Mouse (Mus musculus) forebrain, embryonic 11.5 days (tissue): ENCODE data around the gene Gja1. TPM values are rescaled to one million over a fixed set of nuclear protein-coding genes. Genes with fewer than 3 reads are reported as not detected.
A peak's percentile ranks its signal among the peaks of the same experiment; 100 is the strongest.

Source experiments
- ATAC-seq: fragments of 200-750 bp; cut with Nextera tagmentation; replicated peaks from 2 replicates; pipeline ENCODE4 v1.8.0; 2017; ENCODE audit warnings: moderate TSS enrichment; ENCODE audit not compliant: low FRiP score
- DNase-seq: peaks from one replicate; pipeline ENCODE4 v3.0.0-alpha.2; 2017; ENCODE audit warnings: low spot score
- H3K27ac ChIP-seq: fragments of 300-500 bp; sonication (generic); 2 replicates; pipeline ENCODE4 v1.5.1; 2014; ENCODE audit warnings: low read depth, low read length
- H3K27me3 ChIP-seq: fragments of 300-500 bp; sonication (generic); 2 replicates; pipeline ENCODE4 v1.6.1; 2014; ENCODE audit warnings: mild to moderate bottlenecking, low read length, mixed read lengths; ENCODE audit not compliant: control insufficient read depth, insufficient read depth
- H3K36me3 ChIP-seq: fragments of 300-500 bp; sonication (generic); 2 replicates; pipeline ENCODE4 v1.6.1; 2014; ENCODE audit warnings: mild to moderate bottlenecking, low read length, moderate library complexity, mixed read lengths; ENCODE audit not compliant: control insufficient read depth, insufficient read depth
- H3K4me1 ChIP-seq: fragments of 300-500 bp; sonication (generic); replicated peaks from 2 replicates; pipeline ENCODE4 v1.6.1; 2014; ENCODE audit warnings: low read length, mixed read lengths; ENCODE audit not compliant: control insufficient read depth, insufficient read depth
- H3K4me2 ChIP-seq: fragments of 300-500 bp; sonication (generic); 2 replicates; pipeline ENCODE4 v1.6.1; 2014; ENCODE audit warnings: low read depth, mild to moderate bottlenecking, low read length, moderate library complexity, mixed read lengths; ENCODE audit not compliant: severe bottlenecking
- H3K4me3 ChIP-seq: fragments of 300-500 bp; sonication (generic); 2 replicates; pipeline ENCODE4 v1.5.1; 2014; ENCODE audit warnings: low read depth, low read length
- H3K9ac ChIP-seq: fragments of 300-500 bp; sonication (generic); 2 replicates; pipeline ENCODE4 v1.6.1; 2014; ENCODE audit warnings: low read length
- H3K9me3 ChIP-seq: fragments of 300-500 bp; sonication (generic); 2 replicates; pipeline ENCODE4 v1.6.1; 2016; ENCODE audit warnings: low read length, mixed read lengths; ENCODE audit not compliant: control insufficient read depth
- WGBS: fragments of 180-500 bp; shearing (Covaris S2); extraction: QIAGEN DNeasy Blood & Tissue Kit; methylation state at CpG from one replicate; pipeline ENCODE4 v1.1.7; 2014; 5-methylcytosine and 5-hydroxymethylcytosine counted together
- polyA plus RNA-seq: library from polyadenylated mRNA; unstranded; fragments of >200 nt; fragmentation: Nextera tagmentation; extraction: Ambion mirVana; gene quantifications from 2 replicates; pipeline ENCODE4 v1.2.1, GENCODE M21; 2014

Gene Gja1
- 150 and 166 TPM in 2 replicates for polyA plus RNA-seq

GRCm38 (mm10) chr10:56377097-56377965 lies at the start of gene Gja1:
Gene Gja1, plus strand, starts transcription at chr10:56377330.
- no peaks in the 10 kb centered on the region for H3K9me3 ChIP-seq
- H3K4me2 ChIP-seq, result peak within 1 kb of the TSS; percentile 70
- ATAC-seq, result peak; percentile 67
- WGBS, result under 1% methylated on average over 23 of the region's 23 CpGs
- no peaks in the 10 kb centered on the region for H3K36me3 ChIP-seq
- peak within 1 kb of the TSS; percentile 51 for H3K27ac ChIP-seq
- DNase-seq, result peak; percentile 78
- H3K27me3 ChIP-seq, result no peaks in the 10 kb centered on the region
- H3K4me3 ChIP-seq, result peak within 1 kb of the TSS; percentile 44
- H3K9ac ChIP-seq, result peak within 1 kb of the TSS; percentile 73
- H3K4me1 ChIP-seq, result peaks cover 1% of the 10 kb centered on the region; the same call in 1 of the 2 replicates

DNA sequence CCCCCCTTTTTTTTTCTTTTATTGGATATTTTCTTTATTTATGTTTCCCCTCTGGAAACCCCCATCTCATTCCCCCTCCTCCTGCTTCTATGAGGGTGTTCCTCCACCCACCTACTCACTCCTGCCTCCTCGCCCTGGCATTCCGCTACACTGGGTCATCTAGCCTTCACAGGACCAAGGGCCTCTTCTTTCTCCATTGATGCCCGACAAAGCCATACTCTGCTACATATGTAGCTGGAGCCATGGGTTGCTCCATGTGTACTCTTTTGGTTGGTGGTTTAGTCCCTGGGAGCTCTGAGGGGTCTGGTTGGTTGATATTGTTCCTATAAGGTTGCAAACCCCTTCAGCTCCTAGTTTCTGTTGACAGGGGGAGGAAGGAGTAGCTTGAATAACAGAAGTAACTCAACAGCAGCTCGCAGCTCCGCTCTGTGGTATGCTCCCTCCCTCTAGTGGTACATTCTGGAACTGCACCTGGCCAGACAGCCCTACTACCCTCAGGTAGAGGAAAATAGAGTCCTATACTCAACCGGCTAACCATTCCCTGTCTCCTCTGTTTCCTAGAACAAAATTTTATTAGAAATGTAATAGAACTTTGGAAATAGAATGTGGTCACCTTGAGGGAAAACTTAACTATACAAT lies 38.2 kb upstream of the Gja1 start:
- DNase-seq (peak; percentile 86), ATAC-seq (peak; percentile 92)
- no peaks in the 10 kb centered on the region for H3K36me3 ChIP-seq
- no peak overlapping the region for H3K9ac ChIP-seq
- H3K27me3 ChIP-seq, result no peaks in the 10 kb centered on the region
- no peaks in the 10 kb centered on the region for H3K9me3 ChIP-seq
- 57% methylated on average over 6 of the region's 6 CpGs for WGBS
- H3K27ac ChIP-seq, result no peak overlapping the region
- H3K4me2 ChIP-seq, result no peak overlapping the region
- no peak overlapping the region for H3K4me3 ChIP-seq
- 0 out of 2 replicates have a peak, but pooled peaks cover 2% of the 10 kb centered on the region for H3K4me1 ChIP-seq

GRCm38 (mm10) chr10:56360472-56360871 lies 16.7 kb upstream of the Gja1 start:
- Histone ChIP-seq H3K36me3 (no peaks in the 10 kb centered on the region), H3K9ac (no peak overlapping the region), H3K27me3 (no peaks in the 10 kb centered on the region), H3K9me3 (no peaks in the 10 kb centered on the region), H3K4me2 (no peak overlapping the region), H3K27ac (no peak overlapping the region), H3K4me3 (no peak overlapping the region), H3K4me1 (no peaks in the 10 kb centered on the region)
- DNase-seq (no peak), ATAC-seq (no peak)
- WGBS, result 74% methylated on average over 4 of the region's 4 CpGs

GRCm38 (mm10) chr10:56369073-56369472 lies 8.1 kb upstream of the Gja1 start:
- no peak overlapping the region for H3K4me3 ChIP-seq
- no peaks in the 10 kb centered on the region for H3K36me3 ChIP-seq
- H3K27me3 ChIP-seq, result no peaks in the 10 kb centered on the region
- DNase-seq (peak; percentile 81), ATAC-seq (peak; percentile 72)
- H3K4me2 ChIP-seq, result no peak overlapping the region
- 24% methylated on average over 7 of the region's 7 CpGs for WGBS
- H3K4me1 ChIP-seq, result no peaks in the 10 kb centered on the region
- H3K9me3 ChIP-seq, result no peaks in the 10 kb centered on the region
- no peak overlapping the region for H3K27ac ChIP-seq
- no peak overlapping the region for H3K9ac ChIP-seq

- Histone ChIP-seq H3K27ac (no peak overlapping the region), H3K9me3 (no peaks in the 10 kb centered on the region), H3K27me3 (no peaks in the 10 kb centered on the region), H3K4me3 (no peak overlapping the region), H3K36me3 (no peaks in the 10 kb centered on the region), H3K4me2 (no peak overlapping the region), H3K9ac (no peak overlapping the region), H3K4me1 (0 out of 2 replicates have a peak, but pooled peaks cover 1% of the 10 kb centered on the region)
- ATAC-seq, result 0 out of 2 replicates have a peak, but pooled peaks have one; percentile 34
- WGBS, result 23% methylated on average over 8 of the region's 8 CpGs
- no peak for DNase-seq
Observed at GRCm38 (mm10) chr10:56373021-56373720, 4.0 kb upstream of the Gja1 start.

GRCm38 (mm10) chr10:56374169-56374568 lies 3.0 kb upstream of the Gja1 start:
- Histone ChIP-seq H3K27me3 (no peaks in the 10 kb centered on the region), H3K9ac (no peak overlapping the region), H3K4me2 (no peak overlapping the region), H3K27ac (no peak overlapping the region), H3K36me3 (no peaks in the 10 kb centered on the region), H3K9me3 (no peaks in the 10 kb centered on the region), H3K4me3 (no peak overlapping the region), H3K4me1 (0 out of 2 replicates have a peak, but pooled peaks cover 1% of the 10 kb centered on the region)
- ATAC-seq (no peak), DNase-seq (no peak)
- WGBS, result 6% methylated on average over 5 of the region's 5 CpGs

DNA sequence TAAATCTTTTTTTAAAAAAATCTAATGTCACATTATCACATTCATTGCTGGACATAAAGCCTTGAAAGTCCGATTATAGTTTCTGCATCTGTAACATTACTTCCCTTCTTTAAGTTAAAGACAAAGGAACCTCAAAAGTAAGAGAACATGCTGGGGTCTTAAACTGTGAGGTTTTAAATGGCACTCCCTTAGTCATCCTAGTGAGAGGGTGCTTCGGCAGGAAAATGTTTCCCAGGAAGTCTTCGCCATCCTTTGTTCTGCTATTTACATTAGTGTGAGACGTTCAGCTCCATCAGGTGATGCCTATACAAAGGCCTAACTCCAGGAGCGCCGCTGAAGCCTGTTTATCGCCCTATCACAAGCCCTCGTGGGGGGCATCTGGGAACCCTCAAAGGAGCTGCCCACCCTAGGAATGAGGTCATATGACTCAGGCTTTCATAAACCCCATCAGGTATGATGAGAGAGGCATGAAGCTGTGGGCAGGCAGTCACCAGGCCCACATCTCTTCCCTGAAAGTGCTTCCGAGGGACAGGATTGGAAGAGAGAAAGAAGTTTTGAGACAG lies 1.1 kb upstream of the Gja1 start:
- Histone ChIP-seq H3K4me3 (no peak overlapping the region), H3K4me2 (no peak overlapping the region), H3K27me3 (no peaks in the 10 kb centered on the region), H3K9me3 (no peaks in the 10 kb centered on the region), H3K36me3 (no peaks in the 10 kb centered on the region), H3K4me1 (peaks cover 1% of the 10 kb centered on the region; the same call in 1 of the 2 replicates), H3K9ac (no peak overlapping the region), H3K27ac (no peak overlapping the region)
- peak; percentile 54 for DNase-seq
- WGBS, result 12% methylated on average over 9 of the region's 9 CpGs
- no peak; the same call in 1 of the 2 replicates for ATAC-seq
